Mouse (Mus musculus): ENCODE results near the gene Gon7.
A peak's percentile ranks its signal among the peaks of the same experiment; 100 is the strongest.

Gene Gon7

DNA sequence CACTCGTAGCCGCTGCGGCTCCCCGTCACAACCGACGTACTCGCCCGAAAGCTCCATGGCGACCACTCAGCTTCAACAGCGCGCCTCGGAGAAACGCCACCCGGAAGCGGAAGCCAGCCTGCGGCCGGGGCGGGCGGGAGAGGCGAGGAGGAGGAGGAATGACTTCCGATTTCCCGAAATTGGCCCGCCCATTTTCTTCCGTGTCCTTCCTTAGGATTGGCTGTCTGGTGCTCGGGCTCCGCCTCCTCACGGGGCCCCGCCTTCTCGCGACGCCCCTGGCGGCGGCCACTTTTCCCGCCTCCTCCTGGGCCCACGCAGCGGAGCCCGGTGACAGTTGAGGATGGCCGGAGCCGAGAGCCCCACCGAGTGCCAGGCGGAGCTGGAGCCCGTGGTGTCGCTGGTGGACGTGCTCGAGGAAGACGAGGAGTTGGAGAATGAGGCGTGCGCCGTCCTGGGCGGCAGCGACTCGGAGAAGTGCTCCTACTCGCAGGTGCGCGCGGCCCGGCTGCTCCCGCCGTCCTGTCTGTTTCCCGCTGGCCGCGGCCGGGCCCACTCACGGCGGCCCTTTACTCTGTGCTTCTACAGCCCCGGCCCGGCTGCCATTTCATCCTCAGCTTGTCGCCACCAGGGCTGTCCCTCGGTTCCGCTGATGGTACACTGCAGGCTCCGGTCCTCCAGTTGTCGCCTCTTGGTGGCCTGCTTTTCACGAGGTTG, at the start of gene Gon7, which contains the start of the genes Gm28051 and Ubr7:
Gene Gon7 (minus strand): TSS at position 115 of the 714 bp plus-strand sequence.
Gene Gm28051 (minus strand): TSS at position 77 of the 714 bp plus-strand sequence.
Gene Ubr7 (plus strand): TSS at position 279 of the 714 bp plus-strand sequence.
- DNase-seq (ENCODE audit: low spot score in 2 of 2), result peak; percentile 93 to 94

DNA sequence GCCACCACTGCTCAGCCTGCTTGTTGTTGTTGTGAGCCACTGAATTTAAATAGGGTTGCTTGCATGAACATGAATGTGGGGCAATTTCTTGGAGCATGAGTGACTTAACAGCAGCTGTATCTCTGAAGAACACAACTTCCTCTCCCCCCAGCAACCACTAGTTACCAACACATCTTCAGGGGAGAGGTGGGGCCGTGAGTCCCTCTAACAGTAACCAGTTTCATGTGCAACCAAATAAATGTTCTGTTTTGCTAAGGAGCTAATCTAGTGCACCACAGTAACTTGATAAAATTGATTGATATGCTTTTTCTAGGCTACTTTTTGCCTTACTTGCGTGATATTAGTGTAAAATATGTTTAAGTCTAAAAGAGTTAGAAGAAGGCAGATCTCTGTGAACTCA, 41.9 kb upstream of the Gon7 start:
- DNase-seq (ENCODE audit: low spot score in 2 of 2), result no peak

DNA sequence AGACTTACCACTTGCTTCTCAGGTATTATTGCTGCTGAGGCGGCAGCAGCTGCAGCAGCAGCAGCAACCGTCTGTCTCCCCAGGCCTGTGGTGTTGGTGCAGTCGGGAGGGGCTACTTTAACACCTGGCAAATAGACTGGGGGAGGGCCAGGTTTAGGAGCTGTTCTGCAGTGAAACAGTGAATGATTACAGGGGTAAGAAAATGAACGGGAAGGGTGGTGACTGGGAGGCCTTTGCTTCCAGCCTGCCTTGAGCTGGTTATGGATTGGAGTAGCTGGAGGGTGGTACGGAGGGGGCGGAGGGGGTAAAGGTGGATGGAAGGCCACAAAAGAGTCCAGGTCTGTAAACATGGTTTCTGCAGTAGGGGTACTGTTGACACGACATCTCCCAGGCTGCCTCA, 30.3 kb upstream of the Gon7 start:
- peak; percentile 70 to 75 for DNase-seq (ENCODE audit: low spot score in 2 of 2)

DNA sequence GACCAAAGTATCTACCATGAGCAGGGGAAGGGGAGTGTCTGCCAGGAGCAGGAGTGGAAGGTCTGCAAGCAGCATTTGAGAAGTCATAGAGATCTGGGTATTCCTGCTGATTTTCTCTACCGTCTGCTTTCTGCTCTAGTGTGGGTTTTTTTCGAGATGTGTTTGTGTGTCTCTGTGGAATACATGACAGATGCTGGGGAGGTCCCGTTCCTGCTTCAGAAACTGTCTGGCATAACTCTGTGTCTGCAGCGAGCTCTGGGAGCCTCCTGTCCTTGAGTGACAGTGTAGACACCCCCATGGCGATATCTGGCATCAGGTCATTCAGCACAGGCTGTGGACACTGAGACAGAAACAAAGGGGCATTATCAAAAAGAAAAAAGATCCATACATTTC, 28.0 kb upstream of the Gon7 start:
- DNase-seq (ENCODE audit: low spot score in 2 of 2), result no peak

DNA sequence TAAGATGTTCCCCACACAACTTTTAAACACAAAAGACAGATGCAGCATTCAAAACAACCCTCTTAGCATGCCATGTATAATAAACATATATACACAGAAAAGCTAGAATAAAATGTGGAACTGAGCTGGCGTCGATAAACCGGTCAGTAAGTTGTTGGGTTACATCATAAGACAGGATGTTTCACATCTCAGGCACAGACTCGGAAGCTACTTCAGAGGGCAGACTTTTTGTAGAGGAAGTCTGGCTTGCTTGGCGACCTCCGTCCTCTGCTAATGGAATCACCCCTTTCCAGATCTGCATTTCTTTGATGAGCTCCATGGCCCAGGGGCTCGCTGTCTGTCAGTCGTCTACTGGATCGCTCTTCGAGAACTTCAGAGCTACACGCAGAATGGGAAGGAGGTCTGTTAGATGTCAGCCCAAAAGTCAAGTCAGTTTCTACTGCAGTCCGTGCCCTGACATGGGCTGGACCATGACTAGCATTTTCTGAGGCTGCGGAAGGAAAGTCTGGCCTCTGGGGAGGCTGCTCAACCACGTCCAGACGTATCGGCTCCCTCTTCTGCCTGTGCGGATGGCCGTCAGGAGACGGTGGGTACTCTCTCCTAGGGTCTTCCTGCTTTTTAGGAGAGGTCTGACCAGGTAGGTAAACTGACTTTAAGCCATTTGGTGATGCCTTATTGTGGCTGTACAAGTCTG, 27.4 kb upstream of the Gon7 start:
- DNase-seq (ENCODE audit: low spot score in 2 of 2), result no peak

DNA sequence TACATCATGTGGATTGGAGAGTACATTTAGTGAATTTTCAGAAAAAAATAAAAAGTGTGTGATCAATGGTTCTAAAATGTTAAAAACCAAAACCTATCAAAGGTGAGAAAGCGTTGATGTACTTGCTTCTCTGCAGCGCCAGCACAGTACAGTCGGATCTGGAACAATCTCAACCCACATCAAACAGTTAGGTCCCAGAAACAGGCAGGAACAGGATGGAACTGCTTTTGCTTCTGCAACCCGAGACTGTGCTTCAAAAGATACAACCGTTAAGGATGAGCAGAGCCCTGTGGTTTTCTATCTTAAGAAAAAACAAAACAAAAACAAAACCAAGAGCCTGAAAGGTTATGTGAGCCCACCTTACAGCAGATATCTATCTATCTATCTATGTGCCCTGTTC, 25.2 kb upstream of the Gon7 start:
- DNase-seq (ENCODE audit: low spot score in 2 of 2), result peak; percentile 39 to 54

DNA sequence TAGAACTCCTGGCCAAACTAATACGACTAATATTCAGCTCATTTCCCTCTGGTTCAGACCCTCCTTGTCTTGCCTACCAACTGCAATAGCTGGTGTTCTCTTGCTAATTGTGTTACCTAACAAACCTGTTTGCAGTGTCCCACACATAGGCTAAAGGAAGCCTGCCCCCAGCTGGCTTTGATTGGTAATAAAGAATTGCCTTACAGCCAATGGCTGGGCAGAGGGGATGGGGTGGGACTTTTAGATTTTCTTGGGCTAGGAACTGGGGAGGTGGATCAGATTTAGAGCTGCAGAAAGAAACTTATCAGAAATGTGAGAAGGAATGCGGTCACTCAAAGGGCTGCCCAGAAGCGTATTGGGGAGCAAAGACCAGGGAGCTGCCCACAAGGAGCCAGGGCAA, 21.8 kb upstream of the Gon7 start:
- no peak for DNase-seq (ENCODE audit: low spot score in 2 of 2)

DNA sequence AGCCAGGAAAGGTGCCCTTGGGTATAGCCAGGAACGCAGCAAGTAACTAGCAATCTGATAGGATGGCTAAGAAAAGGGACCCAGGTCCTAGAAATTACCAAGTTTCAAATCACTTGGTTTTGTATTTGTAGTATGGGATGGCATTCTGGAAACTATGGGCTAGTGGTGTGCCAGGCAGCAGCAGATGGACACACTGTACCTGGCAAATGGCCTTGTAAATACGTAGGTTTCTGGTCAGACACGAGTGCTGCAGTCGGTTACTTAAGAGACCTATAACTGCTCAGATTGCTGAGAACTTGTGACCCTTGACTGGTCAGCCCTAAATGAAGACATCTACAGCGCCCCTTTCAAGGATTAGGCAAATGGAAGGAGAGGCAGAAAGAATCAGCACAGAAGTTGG, 20.5 kb upstream of the Gon7 start:
- no peak for DNase-seq (ENCODE audit: low spot score in 2 of 2)

DNA sequence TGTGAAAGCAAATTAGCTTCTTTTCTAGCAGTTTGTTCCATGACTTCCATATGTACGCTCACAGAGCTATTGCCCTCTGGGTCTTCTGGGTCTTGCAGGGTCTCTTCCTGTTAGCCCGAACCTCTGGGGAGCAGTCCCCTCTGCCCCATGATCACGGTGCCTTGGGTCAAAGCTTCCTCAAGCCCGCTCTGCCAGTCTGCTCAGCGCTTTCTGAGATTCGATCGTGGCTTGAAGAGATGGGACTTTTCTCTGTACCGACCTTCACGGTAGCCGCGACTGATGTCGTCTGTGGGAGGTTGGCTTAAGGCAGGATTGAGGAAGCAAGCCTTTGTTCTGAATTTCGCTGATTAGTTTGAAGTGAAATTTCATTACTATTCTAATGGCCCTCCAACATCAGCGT, 18.4 kb upstream of the Gon7 start:
- no peak for DNase-seq (ENCODE audit: low spot score in 2 of 2)

DNA sequence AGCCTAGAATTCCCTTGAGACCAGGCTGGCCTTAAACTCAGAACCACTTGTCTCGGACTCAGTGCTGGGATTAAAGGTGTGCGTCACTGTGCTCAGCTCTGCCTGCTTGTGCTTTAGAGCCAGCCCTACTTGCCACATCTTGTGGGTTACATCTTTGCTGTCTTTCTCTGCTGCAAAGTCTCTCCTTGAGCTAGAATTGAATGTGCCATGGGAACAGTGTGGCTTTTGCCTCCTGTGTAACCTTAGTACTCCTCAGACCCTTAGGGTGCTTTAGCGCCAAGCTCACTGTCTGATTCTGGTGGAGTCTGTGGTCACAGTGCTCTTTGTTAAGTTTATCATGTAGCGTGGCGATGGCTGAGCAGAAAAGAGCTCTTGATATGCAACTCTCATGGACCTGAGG, 15.1 kb upstream of the Gon7 start:
- DNase-seq (ENCODE audit: low spot score in 2 of 2), result no peak

DNA sequence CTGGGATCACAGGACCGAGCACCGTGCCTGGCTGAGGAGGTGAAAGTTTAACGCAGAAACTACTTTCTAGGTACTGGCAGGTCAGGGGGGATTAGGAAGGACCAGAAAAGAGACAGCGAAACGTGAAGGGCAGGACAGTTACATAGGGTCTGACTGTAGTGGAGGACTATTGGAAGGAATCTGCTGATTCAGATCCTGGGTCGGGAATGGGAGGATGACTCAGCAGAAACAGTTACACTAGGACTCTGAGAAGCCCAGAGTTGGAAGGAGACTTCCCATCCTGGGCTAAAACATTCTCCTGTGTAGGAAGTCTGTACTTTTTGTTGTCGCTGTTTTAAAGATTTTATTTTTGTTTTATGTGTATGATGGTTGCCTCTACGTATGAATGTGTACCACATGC, 14.0 kb upstream of the Gon7 start:
- DNase-seq (ENCODE audit: low spot score in 2 of 2), result no peak

DNA sequence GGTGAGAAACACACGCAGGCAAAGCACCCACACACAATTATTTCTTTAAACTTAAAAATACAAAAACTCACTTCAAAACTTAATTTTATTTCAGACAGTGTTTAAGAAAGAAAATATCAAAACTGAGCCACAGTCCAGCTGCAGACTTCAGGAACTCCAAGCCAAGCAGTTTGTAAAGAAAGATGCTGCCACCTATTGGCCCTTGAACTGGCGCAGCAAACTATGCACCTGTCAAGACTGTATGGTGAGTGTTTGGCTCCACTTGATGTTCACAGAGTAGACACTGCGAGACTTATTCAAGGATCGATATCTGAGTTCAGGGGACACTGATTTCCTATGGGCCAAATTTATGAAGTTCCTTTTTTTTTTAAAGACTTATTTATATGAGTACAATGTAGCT, 11.4 kb upstream of the Gon7 start:
- DNase-seq (ENCODE audit: low spot score in 2 of 2), result no peak

DNA sequence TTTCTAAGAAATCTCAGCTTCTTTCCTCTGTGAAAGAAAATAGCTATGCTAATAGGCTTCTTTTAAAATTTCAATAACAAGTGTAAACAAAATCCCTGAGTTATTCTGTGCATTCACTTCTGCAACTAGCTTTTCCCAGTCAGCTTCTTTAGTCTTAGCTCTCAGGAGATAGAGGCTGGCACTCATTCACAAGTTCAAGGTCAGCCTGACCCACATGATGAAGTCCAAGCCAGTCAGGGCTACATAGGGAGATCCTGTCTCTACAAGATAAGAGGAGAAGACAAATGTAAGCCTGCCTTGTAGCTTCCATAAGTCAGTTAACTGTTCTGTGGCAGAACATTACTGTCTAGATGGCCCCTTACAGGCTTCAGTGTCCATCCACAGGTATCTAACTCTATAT, 6.1 kb upstream of the Gon7 start:
- no peak for DNase-seq (ENCODE audit: low spot score in 2 of 2)

DNA sequence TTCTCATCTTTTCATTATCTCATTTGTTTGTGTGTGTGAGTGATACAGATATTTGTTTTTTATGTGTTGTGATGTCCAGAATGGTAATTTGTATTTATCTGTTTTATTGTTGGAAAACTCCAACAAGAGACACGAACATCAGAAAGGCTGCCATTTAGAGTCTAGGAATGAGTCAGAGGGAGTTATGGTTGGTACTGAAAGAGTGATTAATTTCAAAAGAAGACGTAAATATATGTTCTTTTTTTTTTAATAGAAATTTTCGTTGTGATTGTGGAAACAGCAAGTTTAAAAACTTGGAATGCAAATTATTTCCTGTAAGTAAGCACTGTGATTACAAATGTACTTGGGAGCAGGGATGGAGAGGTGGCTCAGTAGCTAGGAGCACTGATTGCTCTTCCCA, 4.1 kb upstream of the Gon7 start:
- no peak for DNase-seq (ENCODE audit: low spot score in 2 of 2)

DNA sequence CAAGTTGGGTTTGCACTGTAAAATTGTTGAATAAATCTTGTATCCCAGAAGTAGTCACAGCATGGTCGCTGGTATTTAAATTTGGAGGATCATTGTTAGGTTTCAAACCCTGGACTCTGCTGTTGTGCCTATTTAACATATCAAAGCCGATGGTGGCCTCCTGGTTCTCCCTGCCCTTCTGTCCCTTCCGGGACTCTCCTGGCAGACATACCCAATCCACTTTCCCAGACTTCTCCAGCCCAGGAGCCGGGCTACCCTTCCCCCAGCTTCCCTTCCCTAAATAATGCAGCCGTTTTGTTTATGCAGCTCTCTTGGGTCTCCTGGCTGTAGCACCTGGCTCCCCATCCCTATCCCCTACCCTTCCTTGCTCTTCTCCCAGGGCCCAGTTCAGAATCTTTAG, 1.3 kb upstream of the Gon7 start:
- DNase-seq (ENCODE audit: low spot score in 2 of 2), result no peak

DNA sequence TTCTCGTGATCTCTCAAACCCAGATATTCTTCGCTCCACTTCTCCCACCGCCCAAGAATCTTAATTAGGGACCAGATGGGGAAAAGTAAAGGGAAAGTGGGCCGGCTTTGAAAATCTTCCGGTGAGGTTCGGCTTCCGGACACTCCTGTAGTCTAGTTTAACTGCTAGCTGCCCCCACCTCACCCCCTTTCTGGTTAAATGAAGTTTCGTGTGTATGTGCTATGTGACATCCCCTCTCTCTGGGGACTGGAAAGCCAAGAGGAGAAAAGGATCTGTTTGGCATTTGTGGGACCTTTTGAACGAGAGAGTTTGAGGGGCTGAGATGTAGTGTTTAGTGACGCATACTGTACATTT, 777 bp upstream of the Gon7 start, which contains the start of gene Gm20604:
Gene Gm20604 (minus strand): TSS at position 270 of the 354 bp plus-strand sequence.
- no peak for DNase-seq (ENCODE audit: low spot score in 2 of 2)

DNA sequence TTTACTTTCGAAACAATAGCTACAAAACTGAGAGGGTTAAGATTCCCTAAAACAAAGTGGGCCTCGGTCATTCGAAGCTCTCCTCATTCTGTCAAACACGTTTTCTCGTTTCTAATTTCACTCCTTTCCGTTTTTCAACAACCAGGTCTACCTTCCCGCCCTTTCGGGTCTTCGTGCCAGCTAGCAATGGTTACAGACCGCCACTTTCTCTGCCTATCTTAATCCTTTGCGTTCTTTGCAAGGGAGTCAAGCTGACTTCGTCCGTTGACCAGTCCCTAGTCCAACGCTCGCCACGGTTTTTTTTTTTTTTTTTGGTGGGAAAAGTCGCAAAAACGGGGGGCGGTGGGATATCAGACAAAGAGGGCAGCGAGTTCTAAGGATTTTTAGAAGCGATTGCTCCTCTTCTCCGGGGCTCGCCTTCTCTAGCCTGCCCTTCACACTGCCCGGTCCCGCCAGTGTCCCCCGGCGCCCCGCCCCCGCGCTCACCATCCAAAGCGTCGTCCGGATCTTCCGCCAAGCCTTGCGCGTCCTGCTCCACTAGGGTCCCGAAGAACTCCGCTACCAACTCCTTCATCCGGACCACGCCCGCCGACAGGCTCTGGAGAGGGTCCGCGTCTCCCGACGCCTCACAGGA, 431 bp downstream of the Gon7 start:
- DNase-seq (ENCODE audit: low spot score in 2 of 2), result no peak

DNA sequence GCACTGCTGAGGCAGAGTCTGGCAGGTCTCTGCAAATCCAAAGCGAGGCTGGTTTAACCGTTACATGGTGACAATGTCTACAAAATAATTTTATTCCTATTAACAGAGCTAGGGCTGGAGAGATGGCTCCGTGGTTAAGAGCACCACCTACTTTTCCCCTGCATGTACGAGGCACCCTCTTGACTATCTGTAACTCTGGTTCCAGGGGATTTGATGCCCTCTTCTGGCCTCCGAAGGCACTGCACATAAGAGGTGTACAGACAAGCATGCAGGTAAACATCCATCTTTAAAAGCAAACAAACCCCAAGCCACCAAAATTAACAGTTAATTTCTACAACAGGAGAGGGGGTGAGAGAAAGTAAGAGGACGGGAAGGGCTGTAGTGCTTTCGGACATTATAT, 1.3 kb downstream of the Gon7 start:
- DNase-seq (ENCODE audit: low spot score in 2 of 2), result peak; percentile 43 to 48

DNA sequence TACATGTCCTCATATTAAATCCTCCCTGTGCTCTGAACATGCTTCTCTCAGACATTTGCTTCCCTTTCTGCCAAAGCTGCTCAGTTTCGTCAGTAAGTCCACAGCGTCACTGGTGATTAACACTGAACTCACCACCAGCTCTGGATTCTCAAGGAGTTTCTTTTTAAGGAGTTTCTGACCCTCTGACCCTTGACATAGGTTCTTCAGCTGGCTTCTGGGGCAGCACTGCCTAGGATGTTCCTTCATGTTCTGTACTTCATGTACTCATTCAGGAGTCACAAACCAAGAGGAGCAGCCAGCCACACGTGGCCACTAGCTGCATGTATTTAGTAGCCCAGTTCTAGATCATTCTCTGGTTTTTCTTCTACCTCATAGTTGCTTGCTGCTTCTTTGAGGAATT, 9.3 kb downstream of the Gon7 start:
- DNase-seq (ENCODE audit: low spot score in 2 of 2), result no peak

DNA sequence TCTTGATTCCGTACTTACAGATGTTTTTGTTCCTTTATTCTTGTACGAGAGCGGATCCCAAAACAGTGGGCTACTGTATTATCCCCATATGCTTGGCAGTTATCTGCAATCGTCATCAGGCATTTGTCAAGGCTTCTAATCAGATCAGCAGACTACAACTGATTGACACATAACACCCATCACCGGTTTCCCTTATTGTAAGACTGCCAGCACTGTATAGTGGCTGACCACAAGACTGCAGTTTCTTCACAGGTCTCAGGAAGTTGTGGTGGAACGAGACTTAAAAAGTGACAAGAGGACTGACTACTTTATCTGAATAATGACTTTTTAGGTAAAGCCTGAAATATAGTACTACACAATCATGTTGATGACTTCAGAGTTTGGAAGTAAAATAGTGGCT, 12.8 kb downstream of the Gon7 start:
- DNase-seq (ENCODE audit: low spot score in 2 of 2), result no peak

DNA sequence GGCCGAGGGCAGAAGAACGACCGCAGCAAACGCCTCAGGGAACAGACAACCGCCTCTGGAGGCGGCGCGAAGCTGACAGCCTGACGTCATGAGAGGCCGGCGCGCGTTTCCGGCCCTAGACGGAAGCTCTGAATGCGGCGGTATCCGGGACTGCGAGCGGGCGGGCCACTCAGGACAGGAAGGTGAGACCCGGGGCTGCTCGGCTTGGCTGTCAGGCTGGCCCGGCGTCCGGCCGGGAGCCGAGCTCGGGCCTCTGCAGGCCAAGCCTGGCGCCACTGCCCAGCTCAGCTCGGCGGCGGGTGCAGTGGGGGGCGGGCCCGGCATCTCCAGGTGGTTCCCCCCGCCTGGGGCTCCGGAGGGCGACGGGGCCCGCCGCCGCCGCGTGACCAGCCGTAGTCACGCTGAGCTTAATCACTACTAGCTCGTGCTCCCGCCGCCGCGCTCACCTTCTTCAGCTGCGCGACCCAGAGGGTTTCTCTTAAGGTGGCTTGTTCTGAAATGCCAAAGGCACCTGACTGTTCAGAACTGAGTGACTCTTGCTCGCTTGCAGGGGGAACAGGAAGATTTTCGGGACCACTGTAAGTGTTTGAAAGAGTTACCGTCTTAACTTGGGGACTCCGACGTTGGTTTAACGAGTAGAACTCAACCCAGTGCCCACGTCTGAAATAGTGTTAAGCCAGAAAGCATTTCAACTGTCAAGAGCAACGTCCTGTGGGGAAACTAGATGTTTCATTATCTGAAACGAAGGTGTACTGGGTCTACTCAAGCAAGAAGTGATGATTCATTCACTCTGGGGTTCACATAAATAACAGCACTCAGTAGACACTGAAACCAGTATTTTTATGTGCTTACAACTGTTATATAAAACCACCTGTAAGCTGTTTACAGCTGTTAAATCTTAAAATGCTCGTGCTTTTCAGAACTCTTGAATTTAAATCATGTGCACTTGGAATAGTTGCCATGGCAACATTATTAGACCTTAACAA, 13.7 kb downstream of the Gon7 start, which contains the start of the genes Moap1 and Tmem251:
Gene Moap1 (minus strand): TSS at position 73 of the 986 bp plus-strand sequence.
Gene Tmem251 (plus strand): TSS at position 174 of the 986 bp plus-strand sequence.
- DNase-seq (ENCODE audit: low spot score in 2 of 2), result peak; percentile 80 to 86
